Mouse (Mus musculus): Measurements from ENCODE around the gene Foxn2. TPM values are rescaled to one million over a fixed set of nuclear protein-coding genes. Genes with fewer than 3 reads are reported as not detected.

Foxn2 gene
- 9.1 TPM for polyA plus RNA-seq (2014; fragmentation: Illumina TruSeq; extraction: RNeasy Lipid Tissue Mini Kit (QIAGEN cat#74804); ENCODE audit: insufficient read depth, low read depth, low replicate concordance)

GRCm38 (mm10) chr17:88440285-88441000 lies at the start of gene Foxn2:
Gene Foxn2 (plus strand): TSS chr17:88440711.

GRCm38 (mm10) chr17:88529519-88530235 lies 89.2 kb downstream of the Foxn2 start, which contains the start of gene Ppp1r21:
Gene Ppp1r21 (plus strand): TSS chr17:88530118.

Other genes with a start within 250 kb of the Foxn2 start
- gene Ppp1r21, start 89.4 kb downstream of the Foxn2 start, polyA plus RNA-seq (2014; fragmentation: Illumina TruSeq; extraction: RNeasy Lipid Tissue Mini Kit (QIAGEN cat#74804); ENCODE audit: insufficient read depth, low read depth, low replicate concordance): 27.5 TPM
- 13.0 TPM for gene Ston1, start 157.0 kb downstream of the Foxn2 start, polyA plus RNA-seq (2014; fragmentation: Illumina TruSeq; extraction: RNeasy Lipid Tissue Mini Kit (QIAGEN cat#74804); ENCODE audit: insufficient read depth, low read depth, low replicate concordance)
- gene Gtf2a1l, start 227.9 kb downstream of the Foxn2 start, polyA plus RNA-seq (2014; fragmentation: Illumina TruSeq; extraction: RNeasy Lipid Tissue Mini Kit (QIAGEN cat#74804); ENCODE audit: insufficient read depth, low read depth, low replicate concordance): not detected

Data from lung, adult 10 weeks (tissue).